Mouse (Mus musculus): Measurements from ENCODE around the gene Chrnb1. TPM values are rescaled to one million over a fixed set of nuclear protein-coding genes. Genes with fewer than 3 reads are reported as not detected.

The Chrnb1 gene
- total RNA-seq, 1 experiment from 2014 or later = 2.3 TPM

DNA sequence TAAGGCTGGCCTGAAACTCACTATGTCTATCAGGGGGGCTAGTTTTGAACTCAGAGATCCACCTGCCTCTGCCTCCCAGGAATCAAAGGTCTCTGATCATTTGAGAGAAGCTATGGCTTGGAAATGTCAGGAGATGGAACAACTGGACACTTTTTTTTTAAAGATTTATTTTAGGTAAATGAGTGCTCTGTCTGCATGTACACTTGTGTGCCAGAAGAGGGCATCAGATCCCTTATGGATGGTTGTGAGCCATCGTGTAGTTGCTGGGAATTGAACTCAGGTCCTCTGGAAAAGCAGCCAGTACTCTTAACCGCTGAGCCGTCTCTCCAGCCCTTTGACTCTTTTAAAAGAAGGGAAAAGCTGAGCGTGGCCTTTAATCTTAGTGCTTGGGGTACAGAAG lies 10.6 kb upstream of the Chrnb1 start:
- ATAC-seq (replicated peaks; ENCODE audit: insufficient number of reproducible peaks, low FRiP score, low TSS enrichment, poor library complexity, severe bottlenecking) = no peak

DNA sequence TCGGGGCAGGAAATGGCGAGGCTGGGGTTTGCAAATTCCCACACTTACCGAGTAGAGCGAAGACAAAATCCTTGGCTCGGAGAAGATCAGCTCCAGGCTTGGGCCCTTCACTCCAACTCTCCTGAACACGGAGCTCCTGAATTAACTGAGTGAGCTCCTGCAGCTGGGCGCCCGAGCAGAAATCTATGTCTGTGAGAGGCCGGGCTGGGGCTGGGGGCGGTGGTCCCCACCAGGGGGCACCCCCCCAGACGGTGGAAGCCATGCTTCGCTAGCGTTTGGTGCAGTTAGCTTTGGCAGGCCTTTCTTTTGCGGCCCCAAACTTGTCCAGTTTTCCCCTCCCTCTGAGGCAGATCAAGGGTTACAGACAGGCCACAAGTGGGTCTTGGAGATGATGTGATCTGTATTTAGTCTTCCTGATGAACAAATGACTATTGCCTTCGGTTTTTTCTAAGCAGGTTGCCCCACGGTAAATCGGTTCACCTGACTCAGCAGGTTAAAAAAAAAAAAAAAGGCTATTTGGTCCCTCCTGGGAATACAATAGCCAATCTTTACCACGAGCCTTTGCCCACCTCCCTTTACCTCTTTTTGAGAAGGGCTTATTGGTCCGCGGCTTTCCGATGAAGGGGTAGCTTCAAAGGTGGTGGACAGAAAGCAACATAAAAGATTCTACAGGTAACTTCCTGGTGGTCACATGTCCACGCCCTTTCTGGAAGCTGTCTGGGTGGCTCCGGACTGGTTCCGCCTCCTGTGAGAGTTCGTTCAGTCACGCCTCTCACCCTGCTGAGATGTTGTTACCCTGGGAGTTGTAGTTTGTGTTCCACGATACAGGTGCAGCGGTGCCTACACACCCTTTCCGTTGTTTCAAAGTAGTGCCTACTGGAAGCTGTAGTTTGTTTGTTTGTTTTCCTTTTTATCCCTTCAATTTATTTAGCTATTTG lies 9.5 kb upstream of the Chrnb1 start, which contains the start of gene Tmem102:
TSS of gene Tmem102 (minus strand) at position 653 of the 938 bp plus-strand sequence.
- ATAC-seq (replicated peaks; ENCODE audit: insufficient number of reproducible peaks, low FRiP score, low TSS enrichment, poor library complexity, severe bottlenecking) = no peak

DNA sequence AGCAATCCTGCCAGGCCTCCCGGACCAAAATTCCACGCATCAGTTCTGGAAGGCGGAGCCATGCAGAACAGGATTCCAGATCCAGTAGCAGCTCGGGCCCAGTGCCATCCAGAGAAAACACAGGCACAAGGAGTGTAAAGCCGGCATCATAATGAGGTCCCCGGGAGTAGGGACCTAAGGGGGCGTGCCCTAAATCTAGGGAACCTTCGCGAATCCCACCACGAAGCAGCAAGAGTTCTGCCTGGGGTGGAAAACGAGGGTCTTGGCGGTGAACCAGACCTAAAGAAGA lies 8.9 kb upstream of the Chrnb1 start:
- ATAC-seq (replicated peaks; ENCODE audit: insufficient number of reproducible peaks, low FRiP score, low TSS enrichment, poor library complexity, severe bottlenecking) = no peak

DNA sequence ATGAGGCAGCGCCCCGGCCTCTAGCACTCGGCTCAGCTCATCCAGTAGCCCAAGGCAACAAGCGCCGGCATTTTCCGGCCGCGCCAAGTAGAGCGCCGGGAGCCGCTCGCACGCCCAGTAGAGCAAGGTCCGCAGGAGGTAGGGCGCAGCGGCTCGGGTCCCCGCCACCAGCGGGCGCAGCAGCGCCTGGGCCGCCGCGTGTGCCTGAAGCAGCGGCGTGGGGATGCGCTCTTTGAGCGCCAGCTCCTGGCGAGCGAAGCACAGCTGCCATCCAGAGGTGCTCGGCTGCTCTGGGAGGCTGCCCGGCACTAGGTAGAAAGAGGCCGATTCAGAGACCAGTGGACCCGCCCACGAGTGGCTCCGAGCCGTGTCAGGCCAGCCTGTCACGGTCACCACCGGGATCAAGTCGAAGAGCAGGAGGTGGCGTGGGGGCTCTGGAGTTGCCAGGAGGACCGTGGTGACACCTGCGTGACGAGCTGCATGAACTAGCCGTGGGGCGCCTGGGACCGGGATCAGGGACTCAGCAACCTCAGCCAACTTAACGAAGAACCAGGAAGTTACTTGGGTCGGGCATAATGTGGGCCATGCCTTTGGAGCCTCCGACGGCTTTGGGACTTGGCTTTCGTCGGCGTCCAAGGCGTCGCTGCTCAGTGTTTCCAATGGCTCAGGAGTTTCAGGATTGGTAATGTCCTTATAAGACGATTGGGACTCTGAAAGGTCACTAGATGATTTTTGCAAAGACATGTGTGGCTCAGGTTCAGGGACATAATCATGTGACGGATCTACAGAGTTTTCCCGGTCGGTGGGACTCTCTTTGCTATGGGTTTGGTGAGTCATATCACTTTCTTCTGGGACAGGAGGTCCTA lies 8.3 kb upstream of the Chrnb1 start:
- ATAC-seq (replicated peaks; ENCODE audit: insufficient number of reproducible peaks, low FRiP score, low TSS enrichment, poor library complexity, severe bottlenecking) = peak; percentile 36

DNA sequence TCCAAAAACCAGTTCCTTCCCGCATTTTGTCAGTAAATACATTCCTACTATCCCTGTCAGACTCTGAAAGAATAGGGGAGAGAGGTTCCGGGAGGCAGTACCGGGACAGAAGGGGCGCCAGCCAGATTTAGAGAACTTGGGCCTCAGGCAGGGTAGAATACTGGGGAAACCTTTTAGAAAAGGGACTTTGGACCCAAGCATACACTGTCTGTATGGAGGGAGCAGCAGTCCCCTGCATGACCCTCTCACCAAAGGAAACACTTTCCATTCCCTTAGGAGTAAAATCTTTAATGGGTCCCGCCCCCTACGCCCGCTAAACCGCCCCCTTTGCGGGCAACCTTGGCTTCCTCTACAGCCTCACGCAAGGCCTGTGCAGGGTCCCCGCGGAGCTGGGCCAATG lies 7.6 kb upstream of the Chrnb1 start:
- no peak for ATAC-seq (replicated peaks; ENCODE audit: insufficient number of reproducible peaks, low FRiP score, low TSS enrichment, poor library complexity, severe bottlenecking)

DNA sequence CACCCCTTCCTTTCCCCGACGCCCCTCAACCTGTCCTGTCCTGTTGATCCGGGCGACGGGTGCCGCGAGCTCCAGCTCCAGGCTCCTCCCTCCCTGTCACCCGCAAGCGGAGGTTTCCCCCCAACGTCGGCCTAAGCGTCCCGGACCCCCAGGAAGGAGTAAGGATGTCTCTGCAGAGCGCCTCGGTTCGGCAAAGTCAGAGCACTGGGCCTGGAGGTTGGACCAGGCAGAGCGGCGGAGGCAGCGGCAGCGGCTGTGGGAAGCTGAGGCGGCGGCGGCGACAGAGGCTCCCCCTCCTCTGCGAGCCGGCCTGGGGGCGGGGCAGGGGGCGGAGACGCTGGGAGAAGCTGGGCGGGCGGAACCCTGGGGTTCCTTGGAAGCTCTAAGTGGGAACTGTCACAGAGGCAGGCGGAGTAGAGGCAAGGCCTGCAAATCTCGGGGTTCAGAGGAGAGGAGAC lies 6.9 kb upstream of the Chrnb1 start:
- ATAC-seq (replicated peaks; ENCODE audit: insufficient number of reproducible peaks, low FRiP score, low TSS enrichment, poor library complexity, severe bottlenecking) = no peak

DNA sequence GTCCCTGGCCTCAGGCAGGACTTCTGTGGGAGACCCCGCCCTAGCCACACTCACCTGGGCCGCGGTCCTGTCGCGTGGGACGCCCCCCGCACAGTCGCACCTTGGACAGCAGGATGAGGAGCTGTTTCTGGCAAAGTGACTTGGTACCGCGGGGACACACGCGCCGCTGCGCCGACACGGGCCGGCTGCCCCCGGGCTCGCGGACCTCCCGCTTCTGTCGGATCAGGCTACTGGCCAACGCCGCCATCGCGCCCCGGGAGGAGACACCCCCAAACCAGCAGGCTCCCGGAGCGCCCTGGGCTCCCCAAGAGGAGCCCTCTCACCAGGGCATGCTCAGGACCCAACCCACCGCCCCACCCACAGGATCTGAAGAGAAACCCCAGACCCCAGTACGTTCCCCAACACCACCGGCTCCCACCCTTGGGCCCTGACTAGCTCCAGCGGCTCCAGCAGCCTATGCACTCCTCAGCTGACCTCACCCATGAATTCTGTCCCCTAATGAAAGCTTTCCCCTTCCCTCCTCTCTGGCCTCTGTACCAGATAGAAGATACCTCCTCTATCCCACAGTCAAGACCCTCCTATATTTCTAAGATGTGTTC lies 5.7 kb upstream of the Chrnb1 start, which contains the start of gene Fgf11:
TSS of gene Fgf11 (minus strand) at position 479 of the 599 bp plus-strand sequence.
- ATAC-seq (replicated peaks; ENCODE audit: insufficient number of reproducible peaks, low FRiP score, low TSS enrichment, poor library complexity, severe bottlenecking) = no peak

DNA sequence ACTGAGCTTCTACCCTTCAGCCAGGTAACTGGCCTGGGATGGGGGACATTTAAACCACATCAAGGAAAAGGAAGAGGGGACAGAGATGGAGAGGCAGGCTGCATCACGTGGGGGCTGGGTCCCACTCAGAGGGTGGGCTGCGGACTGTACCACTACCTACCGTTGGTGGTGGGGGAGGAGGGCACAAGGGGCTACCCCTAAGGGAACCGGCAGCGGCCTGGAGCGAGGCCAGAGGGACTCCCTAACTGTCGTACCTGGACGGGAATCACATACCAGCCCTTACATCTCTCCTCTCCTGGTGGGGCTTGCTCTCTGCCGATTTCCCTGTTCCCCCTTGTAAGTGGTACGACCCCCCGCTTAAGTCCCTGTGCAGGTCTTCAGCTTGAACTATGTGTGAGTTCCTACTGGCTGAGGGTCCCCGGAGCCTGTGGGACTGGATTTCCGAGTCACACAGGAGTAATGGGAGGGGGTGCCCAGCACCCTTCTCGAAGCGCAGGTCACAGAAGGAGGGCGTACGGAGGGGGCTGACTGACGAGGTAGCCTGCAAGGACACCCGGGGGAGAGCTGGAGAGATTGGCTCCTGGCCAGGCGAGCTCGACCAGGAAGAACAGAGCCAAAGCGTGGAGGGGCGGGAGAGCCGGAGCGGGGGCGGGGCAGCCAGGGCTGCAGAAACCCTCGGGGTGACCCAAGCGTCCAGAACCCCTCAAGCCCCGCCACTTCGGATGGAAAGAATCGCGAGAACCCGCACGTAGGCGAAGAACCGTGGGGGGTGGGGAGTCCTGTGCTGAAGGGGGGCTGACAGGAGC lies 4.9 kb upstream of the Chrnb1 start:
- ATAC-seq (replicated peaks; ENCODE audit: insufficient number of reproducible peaks, low FRiP score, low TSS enrichment, poor library complexity, severe bottlenecking) = no peak

DNA sequence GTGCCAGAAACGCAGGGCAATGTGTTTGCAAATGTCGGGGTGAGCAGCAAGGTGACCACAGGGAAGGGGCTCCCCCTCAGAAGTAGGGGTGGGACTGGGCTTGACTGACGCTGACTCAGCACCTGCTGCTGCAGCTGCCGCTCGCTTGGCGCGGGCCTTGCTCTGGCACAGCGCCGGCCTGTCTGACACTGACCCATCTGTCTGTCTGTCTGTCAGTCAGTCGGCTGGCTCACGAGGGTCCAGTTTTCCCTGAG lies 4.3 kb upstream of the Chrnb1 start:
- 0 out of 2 replicates have a peak, but pooled peaks have one; percentile 4 for ATAC-seq (replicated peaks; ENCODE audit: insufficient number of reproducible peaks, low FRiP score, low TSS enrichment, poor library complexity, severe bottlenecking)

DNA sequence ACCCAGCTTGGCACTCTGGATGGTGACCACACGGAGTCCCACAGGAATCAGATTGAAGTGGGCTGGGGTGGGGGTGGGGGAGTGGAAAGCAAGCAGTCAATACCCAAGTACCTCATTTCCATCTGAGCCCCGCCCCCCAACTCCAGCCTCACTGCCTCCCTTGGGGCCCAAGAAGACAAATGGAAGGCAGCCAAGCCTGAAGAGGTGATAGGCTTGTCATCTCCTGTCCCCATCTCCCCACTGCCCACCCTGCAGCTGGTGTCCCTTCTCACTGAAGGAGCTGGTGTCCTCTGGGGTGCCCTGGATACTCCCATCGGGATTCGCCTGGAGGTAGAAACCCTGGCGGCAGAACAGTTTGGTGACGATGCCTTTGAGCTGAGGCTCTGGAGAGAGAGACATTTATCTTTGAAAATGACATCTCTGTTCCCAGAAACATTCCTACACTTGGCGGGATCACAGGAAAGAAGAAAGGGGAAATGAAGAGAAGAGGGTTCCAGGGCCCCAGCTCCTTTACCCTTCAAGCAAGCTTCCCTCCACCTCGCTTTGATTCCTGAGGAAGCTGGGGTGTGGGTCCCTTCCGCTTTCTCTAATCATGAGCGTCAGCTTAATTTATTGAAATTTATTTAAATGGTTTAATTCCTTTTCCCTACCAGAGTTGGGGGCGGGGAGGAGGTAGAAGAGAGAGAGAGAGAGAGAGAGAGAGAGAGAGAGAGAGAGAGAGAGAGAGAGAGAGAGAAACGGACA lies 3.8 kb upstream of the Chrnb1 start:
- ATAC-seq (replicated peaks; ENCODE audit: insufficient number of reproducible peaks, low FRiP score, low TSS enrichment, poor library complexity, severe bottlenecking) = no peak

DNA sequence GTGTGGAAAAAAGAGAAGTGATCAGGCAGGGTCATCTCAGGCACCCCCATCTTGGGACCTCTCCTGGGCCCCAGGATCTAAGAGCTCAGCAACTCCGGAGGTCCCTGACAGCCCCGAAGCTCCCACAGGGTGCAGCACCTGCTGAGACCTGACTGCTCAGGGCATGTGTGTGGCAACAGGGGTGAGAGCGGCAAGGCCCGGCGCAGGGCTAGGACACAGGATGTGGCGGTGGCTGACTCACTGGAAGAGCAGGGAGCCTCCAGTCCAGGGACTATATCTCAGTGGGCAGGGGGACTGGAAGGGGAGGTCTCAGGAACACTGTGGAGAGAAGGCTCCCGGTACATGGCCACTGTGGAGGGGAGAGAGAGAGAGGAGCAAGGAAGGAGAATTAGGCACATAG lies 2.2 kb upstream of the Chrnb1 start:
- no peak for ATAC-seq (replicated peaks; ENCODE audit: insufficient number of reproducible peaks, low FRiP score, low TSS enrichment, poor library complexity, severe bottlenecking)

DNA sequence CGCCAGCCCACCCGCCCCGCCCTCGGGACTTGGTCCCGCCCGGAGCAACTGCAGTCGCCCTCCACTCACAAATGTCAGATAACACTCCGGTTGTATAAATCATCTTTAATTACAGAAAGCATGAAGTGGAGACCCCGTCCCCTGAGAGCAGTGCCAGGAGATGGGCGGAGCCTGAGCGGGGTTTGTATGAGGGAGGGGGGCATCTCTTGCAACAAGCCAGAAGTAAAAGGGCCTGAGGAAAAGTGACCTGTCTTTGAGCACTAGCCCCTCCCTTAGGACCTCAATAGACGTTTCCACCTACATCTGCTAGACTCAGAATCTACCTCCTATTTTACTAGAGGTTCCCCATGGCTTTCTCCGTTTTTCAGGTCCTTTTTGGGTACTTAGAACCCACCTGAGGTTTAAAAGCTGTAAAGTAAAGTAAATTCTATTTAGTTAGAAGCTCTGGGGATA lies 266 bp upstream of the Chrnb1 start:
- no peak for ATAC-seq (replicated peaks; ENCODE audit: insufficient number of reproducible peaks, low FRiP score, low TSS enrichment, poor library complexity, severe bottlenecking)

DNA sequence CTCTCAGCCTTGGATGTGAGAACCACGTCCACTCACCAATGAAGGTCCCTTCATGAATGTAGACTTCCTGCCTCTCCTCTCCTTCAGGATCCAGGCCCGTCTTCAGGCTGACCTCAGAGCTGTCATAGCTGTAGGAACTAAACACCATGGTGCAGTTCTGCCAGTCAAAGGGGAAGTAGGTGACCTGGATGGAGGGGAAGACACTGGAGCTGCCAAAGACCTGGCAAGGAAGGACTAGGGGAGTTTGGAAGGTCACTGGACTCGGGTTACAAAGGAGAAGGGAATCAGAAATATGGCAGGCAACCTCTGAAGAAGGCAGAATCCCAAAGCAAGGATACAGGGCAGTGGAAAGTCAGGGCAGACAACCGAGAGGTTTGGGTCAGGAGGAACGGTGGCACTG lies 2.3 kb downstream of the Chrnb1 start:
- no peak for ATAC-seq (replicated peaks; ENCODE audit: insufficient number of reproducible peaks, low FRiP score, low TSS enrichment, poor library complexity, severe bottlenecking)

DNA sequence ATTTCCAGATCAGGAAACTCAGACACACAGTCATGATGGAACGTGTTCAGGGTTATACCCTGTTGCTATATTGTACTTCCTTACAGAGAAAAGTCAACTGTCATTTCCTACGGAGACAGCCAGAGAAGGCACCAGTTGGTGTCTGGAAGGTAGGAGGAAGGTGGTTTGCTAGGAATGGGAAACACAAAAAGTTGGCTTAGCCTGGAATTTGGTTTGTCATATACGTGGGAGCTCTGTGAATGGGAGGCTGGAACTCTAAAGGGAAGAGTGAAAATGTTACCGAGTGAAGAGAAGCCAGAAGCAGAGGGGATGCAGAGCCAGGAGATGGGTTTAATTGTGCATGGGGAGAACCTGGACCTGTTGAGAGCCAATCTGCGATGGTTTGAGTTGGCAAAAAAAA lies 4.3 kb downstream of the Chrnb1 start:
- ATAC-seq (replicated peaks; ENCODE audit: insufficient number of reproducible peaks, low FRiP score, low TSS enrichment, poor library complexity, severe bottlenecking) = no peak

DNA sequence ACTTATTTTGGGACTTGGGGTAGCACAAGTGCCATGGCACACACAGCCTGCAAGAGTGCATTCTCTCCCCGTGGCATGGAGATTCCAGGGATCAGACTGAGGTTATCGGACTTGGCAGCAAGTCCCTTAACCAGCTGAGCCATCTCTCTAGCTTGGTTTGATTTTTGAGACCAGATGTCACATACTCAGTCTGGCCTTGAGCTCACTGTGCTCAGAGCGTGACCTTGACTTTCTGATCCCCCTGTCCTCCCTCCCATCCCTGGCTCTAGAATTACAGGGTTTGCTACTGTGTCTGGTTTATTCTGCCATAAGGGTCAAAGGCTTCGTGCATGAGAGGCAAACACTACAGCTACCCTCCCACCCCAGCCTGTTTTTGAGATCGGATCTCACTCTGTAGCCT lies 6.3 kb downstream of the Chrnb1 start:
- no peak for ATAC-seq (replicated peaks; ENCODE audit: insufficient number of reproducible peaks, low FRiP score, low TSS enrichment, poor library complexity, severe bottlenecking)

DNA sequence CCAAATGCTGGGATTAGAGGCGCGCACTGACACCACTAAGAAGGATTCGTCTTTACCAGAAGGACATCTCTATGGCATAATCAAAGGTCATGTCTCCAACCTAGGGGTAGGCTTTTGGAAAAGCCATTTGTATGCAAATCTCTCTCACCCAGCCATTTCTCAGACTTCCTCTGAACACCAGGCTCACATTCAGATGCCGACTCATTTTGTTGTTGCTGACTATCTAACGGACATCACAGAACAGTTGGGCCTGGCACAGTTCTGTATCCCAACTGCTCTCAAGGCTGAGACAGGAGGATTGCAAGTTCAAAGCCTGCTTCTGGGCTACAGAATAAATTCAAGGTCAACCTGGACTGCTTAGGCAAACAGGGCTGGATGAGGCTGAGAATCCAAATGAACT lies 8.4 kb downstream of the Chrnb1 start:
- ATAC-seq (replicated peaks; ENCODE audit: insufficient number of reproducible peaks, low FRiP score, low TSS enrichment, poor library complexity, severe bottlenecking) = no peak

DNA sequence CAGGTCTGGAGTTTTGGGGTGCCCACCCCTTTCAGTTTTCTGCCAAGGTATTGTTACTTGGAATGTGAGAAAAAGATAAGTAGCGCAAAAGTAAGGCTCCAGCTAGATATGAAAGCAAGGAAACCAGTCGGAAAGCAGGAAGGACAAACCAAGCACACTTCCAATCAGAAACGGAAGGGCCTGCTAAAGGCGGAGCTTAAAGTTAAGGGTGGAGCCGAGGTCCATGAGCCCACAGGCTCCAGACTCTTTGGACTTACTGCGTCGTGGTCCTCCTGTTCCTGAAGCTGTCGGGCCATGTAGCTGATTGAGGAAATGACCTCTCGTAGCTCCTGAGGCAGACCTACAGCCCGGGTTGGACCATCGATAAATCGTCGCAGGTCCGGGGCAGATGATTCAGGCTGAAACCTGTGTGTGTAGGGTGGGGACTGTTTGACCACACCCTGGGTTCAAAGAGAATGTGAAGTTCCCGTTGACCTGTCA lies 10.9 kb downstream of the Chrnb1 start:
- ATAC-seq (replicated peaks; ENCODE audit: insufficient number of reproducible peaks, low FRiP score, low TSS enrichment, poor library complexity, severe bottlenecking) = peak; percentile 77

DNA sequence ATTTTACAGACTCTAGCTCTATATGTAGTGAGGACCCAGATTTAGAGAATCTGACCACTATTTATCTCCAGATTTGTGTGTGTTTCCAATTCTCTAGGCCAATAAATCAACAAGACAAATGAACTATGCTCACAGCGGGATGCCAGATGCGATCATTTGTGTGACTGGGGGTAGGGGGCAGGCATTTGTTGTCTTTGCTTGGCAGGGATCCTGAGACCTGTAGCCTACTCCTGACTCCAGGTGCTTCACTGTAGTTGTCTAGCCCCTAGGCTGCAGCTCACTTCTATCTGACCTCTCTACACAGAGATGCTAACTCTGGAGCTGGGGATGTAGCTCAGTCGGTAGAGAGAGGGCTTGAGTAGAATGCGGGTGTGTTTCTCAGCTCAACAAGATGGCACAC lies 13.9 kb downstream of the Chrnb1 start:
- ATAC-seq (replicated peaks; ENCODE audit: insufficient number of reproducible peaks, low FRiP score, low TSS enrichment, poor library complexity, severe bottlenecking) = no peak
